Comparison of ENCODE assay signal across 8 mouse cellular contexts in genomic region chr4:55651811-55652410, GRCm38 (mm10).
DNase-seq lines count a peak whose midpoint lies in the region; ATAC-seq and TF ChIP-seq lines count a peak whose summit lies in the region.

No protein-coding gene starts in this region.

- 31% methylated on average over 12 of the region's 12 CpGs for WGBS in cerebellum, adult 2 months
- 12% methylated on average over 12 of the region's 12 CpGs for WGBS in heart, embryonic 10.5 days
- WGBS in kidney, postnatal 0 days: 16% methylated on average over 12 of the region's 12 CpGs
- WGBS in midbrain, embryonic 13.5 days: 12% methylated on average over 12 of the region's 12 CpGs

- 0 out of 2 replicates have a peak, but pooled peaks cover 4% of the 10 kb centered on the region for H3K4me1 ChIP-seq in cerebellum, adult 2 months (ENCODE audit: control insufficient read depth, insufficient read depth, low read length)
- H3K4me1 ChIP-seq in heart, embryonic 10.5 days: peaks cover 12% of the 10 kb centered on the region
- peaks cover 9% of the 10 kb centered on the region; the same call in 1 of the 2 replicates for H3K4me1 ChIP-seq in kidney, postnatal 0 days (replicated peaks; ENCODE audit: insufficient read depth, low read length)
- H3K4me1 ChIP-seq in midbrain, embryonic 13.5 days (replicated peaks): peaks cover 16% of the 10 kb centered on the region

- DNase-seq in cerebellum, adult 18-20 months: peak; percentile 11 to 25
- peak; percentile 13 to 18 for DNase-seq in cerebellum, adult 2 months
- DNase-seq in heart, embryonic 10.5 days (ENCODE audit: low spot score): no peak
- peak; percentile 92 for DNase-seq in kidney, postnatal 0 days (ENCODE audit: low spot score)

- H3K36me3 ChIP-seq in heart, embryonic 10.5 days: no peaks in the 10 kb centered on the region
- no peaks in the 10 kb centered on the region for H3K36me3 ChIP-seq in kidney, postnatal 0 days (ENCODE audit: insufficient read depth, low read length)
- no peaks in the 10 kb centered on the region for H3K36me3 ChIP-seq in midbrain, embryonic 13.5 days

- H3K9me3 ChIP-seq in heart, embryonic 10.5 days: no peaks in the 10 kb centered on the region
- no peaks in the 10 kb centered on the region for H3K9me3 ChIP-seq in kidney, postnatal 0 days (replicated peaks; ENCODE audit: low read length)
- no peaks in the 10 kb centered on the region for H3K9me3 ChIP-seq in midbrain, embryonic 13.5 days

- H3K27ac ChIP-seq in cerebellum, adult 2 months (ENCODE audit: insufficient read depth, low read length): no peak overlapping the region
- peak overlapping the region; percentile 96 for H3K27ac ChIP-seq in heart, embryonic 10.5 days
- H3K27ac ChIP-seq in kidney, postnatal 0 days: peak overlapping the region; percentile 93
- H3K27ac ChIP-seq in midbrain, embryonic 13.5 days: peak overlapping the region; percentile 10; the same call in 1 of the 2 replicates

- H3K27me3 ChIP-seq in cerebellum, adult 2 months (ENCODE audit: control insufficient read depth, insufficient read depth, low read length): no peaks in the 10 kb centered on the region
- peaks cover 52% of the 10 kb centered on the region for H3K27me3 ChIP-seq in heart, embryonic 10.5 days (ENCODE audit: insufficient read depth, poor library complexity, severe bottlenecking)
- no peaks in the 10 kb centered on the region for H3K27me3 ChIP-seq in kidney, postnatal 0 days (ENCODE audit: insufficient read depth, low read length)
- peaks cover 22% of the 10 kb centered on the region for H3K27me3 ChIP-seq in midbrain, embryonic 13.5 days

- H3K4me2 ChIP-seq in kidney, postnatal 0 days (ENCODE audit: low read length): peak overlapping the region; percentile 92
- peak overlapping the region; percentile 70 for H3K4me2 ChIP-seq in midbrain, embryonic 13.5 days (replicated peaks)

- TF ChIP-seq POLR2A in cerebellum, adult 2 months (IDR thresholded peaks at IDR 0.05; ENCODE audit: borderline replicate concordance, insufficient read depth, low read length): no peak

- no peak for TF ChIP-seq CTCF in cerebellum, adult 2 months (IDR thresholded peaks at IDR 0.05; ENCODE audit: borderline replicate concordance, insufficient read depth, low read depth, low read length)
- TF ChIP-seq CTCF in kidney, postnatal 0 days (IDR thresholded peaks at IDR 0.05; ENCODE audit: low read depth): peak; percentile 31; the same call in 1 of the 2 replicates

- ATAC-seq in cerebellum, adult (ENCODE audit: insufficient number of reproducible peaks, low FRiP score, low TSS enrichment): no peak
- peak; percentile 26; the same call in 1 of the 2 replicates for ATAC-seq in kidney, postnatal 0 days (replicated peaks; ENCODE audit: low FRiP score, low read depth)
- 0 out of 2 replicates have a peak, but pooled peaks have one; percentile 19 for ATAC-seq in midbrain, embryonic 13.5 days
- no peak for ATAC-seq in monocyte, adult 5-6 weeks (replicated peaks; ENCODE audit: insufficient number of reproducible peaks, low FRiP score, low TSS enrichment, poor library complexity, severe bottlenecking)
- no peak for ATAC-seq in activated CD4-positive, CD25-positive, alpha-beta regulatory T cell, adult 4 months

- H3K4me3 ChIP-seq in cerebellum, adult 2 months (replicated peaks; ENCODE audit: insufficient read depth, low read depth, low read length): no peak overlapping the region
- H3K4me3 ChIP-seq in heart, embryonic 10.5 days: peak overlapping the region; percentile 75
- H3K4me3 ChIP-seq in kidney, postnatal 0 days (replicated peaks; ENCODE audit: low read depth, low read length): peak overlapping the region; percentile 51
- H3K4me3 ChIP-seq in midbrain, embryonic 13.5 days (replicated peaks): peak overlapping the region; percentile 52

- H3K9ac ChIP-seq in kidney, postnatal 0 days (ENCODE audit: low read depth, low read length): peak overlapping the region; percentile 66
- peak overlapping the region; percentile 72; the same call in 1 of the 2 replicates for H3K9ac ChIP-seq in midbrain, embryonic 13.5 days (replicated peaks)

Comparison
In these comparisons a context has a peak if more than half of its experiments do, and no peak if none do; other contexts are left out.
1. ATAC-seq: peak in kidney, postnatal 0 days (single experiment) and midbrain, embryonic 13.5 days (single experiment); none in cerebellum, adult (single experiment), monocyte, adult 5-6 weeks (single experiment) and activated CD4-positive, CD25-positive, alpha-beta regulatory T cell, adult 4 months (single experiment).